Mouse (Mus musculus): ENCODE results near the gene Babam2. TPM values are rescaled to one million over a fixed set of nuclear protein-coding genes. Genes with fewer than 3 reads are reported as not detected.

Gene Babam2
- polyA plus RNA-seq, 1 experiment from 2014 or later, result 32.3 TPM

DNA sequence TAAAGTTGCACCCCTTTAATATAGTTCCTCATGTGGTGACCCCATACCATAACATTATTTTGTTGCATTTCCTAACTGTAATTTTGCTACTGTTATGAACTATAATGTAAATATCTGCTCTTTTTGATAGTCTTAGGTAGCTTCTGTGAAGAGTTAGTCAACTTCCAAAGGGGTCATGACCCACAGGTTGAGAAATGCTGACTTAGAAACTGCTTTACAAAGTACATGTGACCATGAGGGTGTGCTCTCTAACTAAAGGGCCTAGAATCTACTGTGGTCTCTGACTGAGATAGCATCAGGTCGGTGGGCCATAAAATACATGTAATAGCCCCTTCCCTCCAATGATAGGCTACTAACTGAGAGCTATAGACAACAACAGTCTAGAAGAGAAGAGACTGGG lies 19.5 kb upstream of the Babam2 start:
- Histone ChIP-seq H3K27ac (ENCODE audit: low read depth, low read length) (no peak overlapping the region), H3K9ac (ENCODE audit: low read length) (no peak overlapping the region), H3K9me3 (replicated peaks; ENCODE audit: control insufficient read depth, low read length) (no peaks in the 10 kb centered on the region), H3K27me3 (replicated peaks; ENCODE audit: control insufficient read depth, insufficient read depth, low read length) (no peaks in the 10 kb centered on the region), H3K36me3 (ENCODE audit: control insufficient read depth, insufficient read depth, low read length) (no peaks in the 10 kb centered on the region), H3K4me2 (ENCODE audit: low read length) (no peak overlapping the region), H3K4me1 (ENCODE audit: control insufficient read depth, insufficient read depth, low read length) (no peaks in the 10 kb centered on the region), H3K4me3 (ENCODE audit: low read depth, low read length) (no peak overlapping the region)
- 97% methylated on average over 1 of the region's 1 CpGs for WGBS
- ATAC-seq, result no peak
- no peak for DNase-seq (ENCODE audit: low spot score)

DNA sequence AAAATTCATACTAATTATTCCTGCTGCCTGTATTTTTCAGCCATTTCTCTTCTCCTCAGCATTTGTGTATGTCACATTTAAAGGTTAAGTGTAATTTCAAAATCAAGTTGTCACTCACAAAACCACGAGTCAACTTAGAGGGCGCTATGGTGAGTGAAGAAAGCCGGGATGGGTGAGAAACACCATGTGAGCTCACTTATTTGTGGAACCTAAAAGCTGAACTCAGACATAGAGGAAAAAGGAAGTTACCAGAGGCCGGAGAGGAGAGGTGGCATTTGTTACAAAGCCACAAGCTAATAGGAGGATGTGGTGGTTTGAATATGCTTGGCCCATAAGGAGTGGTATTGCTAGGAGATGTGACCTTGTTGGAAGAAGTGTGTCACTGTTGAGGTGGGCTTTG lies 17.3 kb upstream of the Babam2 start:
- 83% methylated on average over 4 of the region's 4 CpGs for WGBS

DNA sequence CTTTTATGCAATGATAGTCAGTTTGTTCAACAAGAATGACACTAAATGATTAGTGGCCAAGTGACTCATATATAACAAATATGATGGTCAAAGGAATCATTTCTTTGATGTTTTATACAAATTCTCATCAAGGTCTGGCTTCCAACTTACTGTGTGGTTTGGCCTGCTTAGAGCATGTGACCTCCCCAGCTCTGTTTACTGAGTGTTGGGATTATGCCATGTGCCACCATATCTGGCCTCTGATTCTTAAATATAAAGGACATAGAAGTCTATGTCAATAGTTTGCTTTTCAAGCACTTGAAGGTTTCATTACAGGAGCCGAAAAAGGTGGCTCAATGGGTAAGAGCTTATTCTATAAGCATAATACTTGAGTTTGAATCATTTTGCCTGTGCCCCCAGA lies 15.2 kb upstream of the Babam2 start:
- no peak overlapping the region for H3K4me3 ChIP-seq (ENCODE audit: low read depth, low read length)
- no peak overlapping the region for H3K9ac ChIP-seq (ENCODE audit: low read length)
- DNase-seq (ENCODE audit: low spot score), result no peak
- H3K27ac ChIP-seq (ENCODE audit: low read depth, low read length), result no peak overlapping the region
- no peak overlapping the region for H3K4me2 ChIP-seq (ENCODE audit: low read length)
- 88% methylated on average over 1 of the region's 1 CpGs for WGBS
- no peaks in the 10 kb centered on the region for H3K36me3 ChIP-seq (ENCODE audit: control insufficient read depth, insufficient read depth, low read length)
- ATAC-seq, result no peak
- H3K27me3 ChIP-seq (replicated peaks; ENCODE audit: control insufficient read depth, insufficient read depth, low read length), result no peaks in the 10 kb centered on the region
- H3K4me1 ChIP-seq (ENCODE audit: control insufficient read depth, insufficient read depth, low read length), result no peaks in the 10 kb centered on the region
- H3K9me3 ChIP-seq (replicated peaks; ENCODE audit: control insufficient read depth, low read length), result no peaks in the 10 kb centered on the region

More for the DNA sequence above, 17.3 kb upstream of the Babam2 start:
- DNase-seq (ENCODE audit: low spot score) (no peak), ATAC-seq (no peak)
- Histone ChIP-seq H3K27me3 (replicated peaks; ENCODE audit: control insufficient read depth, insufficient read depth, low read length) (no peaks in the 10 kb centered on the region), H3K4me1 (ENCODE audit: control insufficient read depth, insufficient read depth, low read length) (no peaks in the 10 kb centered on the region), H3K4me3 (ENCODE audit: low read depth, low read length) (no peak overlapping the region), H3K9ac (ENCODE audit: low read length) (no peak overlapping the region), H3K4me2 (ENCODE audit: low read length) (no peak overlapping the region), H3K27ac (ENCODE audit: low read depth, low read length) (no peak overlapping the region), H3K9me3 (replicated peaks; ENCODE audit: control insufficient read depth, low read length) (no peaks in the 10 kb centered on the region), H3K36me3 (ENCODE audit: control insufficient read depth, insufficient read depth, low read length) (no peaks in the 10 kb centered on the region)

DNA sequence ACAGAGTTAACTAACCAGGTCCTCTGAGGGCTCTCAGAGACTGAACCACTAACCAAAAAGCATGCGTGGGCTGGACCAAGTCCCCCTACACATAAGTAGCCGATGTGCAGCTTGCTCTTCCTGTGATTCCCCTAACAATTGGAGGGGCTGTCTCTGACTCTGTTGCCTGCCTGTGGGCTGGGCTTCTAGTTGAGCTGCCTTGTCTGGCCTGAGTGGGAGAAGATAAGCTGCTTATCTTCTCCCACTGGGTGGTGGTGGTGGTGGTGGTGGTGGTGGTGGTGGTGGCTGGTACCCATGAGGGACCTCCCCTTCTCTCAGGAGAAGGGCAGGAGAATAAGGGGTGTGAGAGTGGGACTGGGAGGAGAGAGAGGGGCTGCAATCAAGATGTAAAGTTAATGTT lies 11.4 kb upstream of the Babam2 start:
- no peak for ATAC-seq

DNA sequence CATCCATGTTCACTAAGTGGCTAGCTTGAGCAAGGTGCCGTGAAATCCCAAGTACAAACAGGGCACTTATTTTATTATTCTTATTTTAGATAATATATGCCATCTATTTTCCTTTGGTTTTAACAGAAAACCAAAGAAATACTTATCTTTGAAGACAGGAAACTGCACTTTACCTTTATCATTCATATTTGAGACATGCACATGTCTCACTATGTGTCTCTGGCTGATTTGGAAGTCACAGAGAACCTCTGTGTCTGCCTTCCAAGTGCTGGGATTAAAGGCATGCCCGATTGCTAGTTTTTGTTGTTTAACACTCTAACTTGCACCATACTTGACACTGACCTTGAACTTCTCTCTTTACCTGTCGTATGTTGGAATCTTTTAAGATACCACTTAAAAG lies 9.5 kb upstream of the Babam2 start:
- DNase-seq (ENCODE audit: low spot score) (no peak), ATAC-seq (no peak)
- Histone ChIP-seq H3K4me3 (ENCODE audit: low read depth, low read length) (no peak overlapping the region), H3K36me3 (ENCODE audit: control insufficient read depth, insufficient read depth, low read length) (no peaks in the 10 kb centered on the region), H3K9ac (ENCODE audit: low read length) (no peak overlapping the region), H3K4me1 (ENCODE audit: control insufficient read depth, insufficient read depth, low read length) (no peaks in the 10 kb centered on the region), H3K4me2 (ENCODE audit: low read length) (no peak overlapping the region), H3K27me3 (replicated peaks; ENCODE audit: control insufficient read depth, insufficient read depth, low read length) (no peaks in the 10 kb centered on the region), H3K27ac (ENCODE audit: low read depth, low read length) (no peak overlapping the region), H3K9me3 (replicated peaks; ENCODE audit: control insufficient read depth, low read length) (no peaks in the 10 kb centered on the region)
- WGBS, result 89% methylated on average over 3 of the region's 3 CpGs

More for the DNA sequence above, 11.4 kb upstream of the Babam2 start:
- Histone ChIP-seq H3K36me3 (ENCODE audit: control insufficient read depth, insufficient read depth, low read length) (no peaks in the 10 kb centered on the region), H3K27me3 (replicated peaks; ENCODE audit: control insufficient read depth, insufficient read depth, low read length) (no peaks in the 10 kb centered on the region), H3K4me1 (ENCODE audit: control insufficient read depth, insufficient read depth, low read length) (no peaks in the 10 kb centered on the region), H3K4me2 (ENCODE audit: low read length) (no peak overlapping the region), H3K27ac (ENCODE audit: low read depth, low read length) (no peak overlapping the region), H3K9me3 (replicated peaks; ENCODE audit: control insufficient read depth, low read length) (no peaks in the 10 kb centered on the region), H3K4me3 (ENCODE audit: low read depth, low read length) (no peak overlapping the region), H3K9ac (ENCODE audit: low read length) (no peak overlapping the region)
- 34% methylated on average over 2 of the region's 2 CpGs for WGBS
- DNase-seq (ENCODE audit: low spot score), result no peak

DNA sequence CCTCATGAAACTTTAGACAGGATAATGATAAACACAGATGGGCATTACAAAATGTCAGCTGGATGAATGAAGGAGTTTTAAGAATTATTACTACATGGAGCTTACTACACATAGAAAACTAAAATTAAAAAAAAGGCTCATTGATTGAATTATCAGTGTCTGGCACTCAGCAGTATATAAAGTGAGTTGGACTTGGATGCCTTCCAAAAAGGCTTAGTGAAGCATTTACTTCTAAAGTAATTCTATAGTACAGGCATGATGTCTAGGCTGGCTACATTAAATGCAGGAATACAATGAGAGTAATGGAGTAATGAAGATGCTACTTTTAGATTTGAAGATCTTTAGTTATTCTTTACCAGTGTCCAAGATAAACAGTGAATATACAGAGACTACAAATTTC lies 4.3 kb upstream of the Babam2 start:
- Histone ChIP-seq H3K4me3 (ENCODE audit: low read depth, low read length) (no peak overlapping the region), H3K9me3 (replicated peaks; ENCODE audit: control insufficient read depth, low read length) (no peaks in the 10 kb centered on the region), H3K4me1 (ENCODE audit: control insufficient read depth, insufficient read depth, low read length) (peaks cover 4% of the 10 kb centered on the region), H3K4me2 (ENCODE audit: low read length) (no peak overlapping the region), H3K36me3 (ENCODE audit: control insufficient read depth, insufficient read depth, low read length) (no peaks in the 10 kb centered on the region), H3K27me3 (replicated peaks; ENCODE audit: control insufficient read depth, insufficient read depth, low read length) (no peaks in the 10 kb centered on the region), H3K9ac (ENCODE audit: low read length) (no peak overlapping the region), H3K27ac (ENCODE audit: low read depth, low read length) (no peak overlapping the region)
- no peak for ATAC-seq
- DNase-seq (ENCODE audit: low spot score), result no peak

DNA sequence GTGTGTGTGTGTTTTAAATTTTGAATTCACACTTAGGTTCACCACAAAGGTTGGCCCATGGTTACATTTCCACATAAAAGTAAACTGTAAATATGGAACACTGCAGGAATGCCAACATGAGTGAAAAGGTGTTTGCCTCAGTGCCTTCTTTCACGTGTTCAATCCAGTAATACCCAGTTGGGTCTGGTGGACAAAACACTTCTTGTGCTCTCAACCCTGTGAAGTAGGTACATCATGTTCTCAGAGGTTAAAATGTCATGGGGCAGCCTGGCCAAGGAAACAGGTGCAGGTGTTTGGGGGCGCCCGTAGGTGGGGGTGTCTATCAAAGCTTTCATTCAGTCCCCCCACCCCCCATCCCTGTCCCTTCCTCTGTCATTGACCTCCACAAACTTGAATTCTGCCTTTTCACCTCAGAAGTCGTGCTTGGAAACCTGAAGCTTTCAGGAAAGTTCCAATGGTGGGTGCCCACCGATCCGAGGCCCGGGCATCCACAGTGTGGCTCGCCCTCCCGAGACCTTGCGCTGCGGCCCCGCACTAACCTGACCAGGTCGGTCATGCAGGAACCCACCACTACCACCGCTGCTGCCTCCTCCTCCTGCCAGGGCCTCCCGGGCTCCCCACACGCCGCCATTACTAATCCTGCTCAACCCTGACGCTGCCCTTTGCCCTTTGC lies 377 bp upstream of the Babam2 start, which contains the start of gene Rbks:
Gene Rbks (minus strand): TSS at position 657 of the 673 bp plus-strand sequence.
- WGBS, result 8% methylated on average over 18 of the region's 18 CpGs
- DNase-seq (ENCODE audit: low spot score), result no peak
- H3K4me2 ChIP-seq (ENCODE audit: low read length), result peak within 1 kb of the TSS; percentile 81
- H3K27ac ChIP-seq (ENCODE audit: low read depth, low read length), result peak within 1 kb of the TSS; percentile 89
- peak within 1 kb of the TSS; percentile 88 for H3K9ac ChIP-seq (ENCODE audit: low read length)
- H3K9me3 ChIP-seq (replicated peaks; ENCODE audit: control insufficient read depth, low read length), result no peaks in the 10 kb centered on the region
- H3K4me1 ChIP-seq (ENCODE audit: control insufficient read depth, insufficient read depth, low read length), result peaks cover 4% of the 10 kb centered on the region
- ATAC-seq, result peak; percentile 58
- H3K4me3 ChIP-seq (ENCODE audit: low read depth, low read length), result peak within 1 kb of the TSS; percentile 77
- no peaks in the 10 kb centered on the region for H3K27me3 ChIP-seq (replicated peaks; ENCODE audit: control insufficient read depth, insufficient read depth, low read length)
- no peaks in the 10 kb centered on the region for H3K36me3 ChIP-seq (ENCODE audit: control insufficient read depth, insufficient read depth, low read length)

DNA sequence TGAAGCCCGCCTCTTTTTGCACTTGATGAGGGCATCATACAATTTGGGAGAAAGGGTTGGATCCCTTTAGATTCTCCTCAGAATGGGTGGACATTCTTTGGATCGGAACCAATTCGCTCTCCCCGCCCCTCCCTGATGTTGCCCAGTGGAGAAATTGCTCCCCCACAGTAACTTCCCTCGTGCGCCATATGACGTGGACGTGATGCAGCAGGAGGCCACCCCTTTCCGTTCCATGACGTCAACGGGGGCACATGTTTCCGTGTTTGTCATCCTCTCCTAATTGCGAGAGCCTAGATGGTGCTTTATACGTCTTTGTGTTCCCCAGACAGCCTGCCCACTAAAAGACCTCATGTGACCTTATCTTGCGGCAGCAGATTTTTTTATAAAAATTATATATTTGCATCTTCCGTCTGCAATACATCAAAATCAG lies 828 bp downstream of the Babam2 start:
- Histone ChIP-seq H3K27me3 (replicated peaks; ENCODE audit: control insufficient read depth, insufficient read depth, low read length) (no peaks in the 10 kb centered on the region), H3K4me3 (ENCODE audit: low read depth, low read length) (peak overlapping the region; percentile 77), H3K9ac (ENCODE audit: low read length) (peak overlapping the region; percentile 88), H3K9me3 (replicated peaks; ENCODE audit: control insufficient read depth, low read length) (no peaks in the 10 kb centered on the region), H3K27ac (ENCODE audit: low read depth, low read length) (peak overlapping the region; percentile 89), H3K36me3 (ENCODE audit: control insufficient read depth, insufficient read depth, low read length) (peaks cover 2% of the 10 kb centered on the region; the same call in 1 of the 2 replicates), H3K4me1 (ENCODE audit: control insufficient read depth, insufficient read depth, low read length) (peaks cover 4% of the 10 kb centered on the region), H3K4me2 (ENCODE audit: low read length) (peak overlapping the region; percentile 81)
- ATAC-seq (peak; percentile 83), DNase-seq (ENCODE audit: low spot score) (peak; percentile 93)
- WGBS, result 4% methylated on average over 16 of the region's 16 CpGs

DNA sequence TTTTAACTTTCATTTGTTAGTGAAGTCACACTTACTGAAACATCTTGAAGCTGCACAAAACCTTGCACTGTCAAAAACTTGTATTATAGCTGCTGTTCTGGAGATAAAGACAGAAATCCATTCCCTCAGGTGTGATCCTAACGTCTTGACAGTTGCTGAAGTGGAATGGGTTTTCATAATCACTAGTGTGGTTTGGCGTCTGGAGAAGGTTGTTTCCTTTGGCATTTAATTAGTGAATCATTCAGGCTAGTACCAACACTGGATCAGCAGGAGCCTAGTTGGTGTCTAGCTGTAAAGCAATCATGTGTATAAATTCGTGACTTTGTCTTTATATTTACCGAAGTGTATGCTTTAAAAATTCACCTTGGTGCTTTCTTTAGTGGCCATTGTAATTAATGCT lies 1.4 kb downstream of the Babam2 start:
- peaks cover 3% of the 10 kb centered on the region; the same call in 1 of the 2 replicates for H3K36me3 ChIP-seq (ENCODE audit: control insufficient read depth, insufficient read depth, low read length)
- no peaks in the 10 kb centered on the region for H3K27me3 ChIP-seq (replicated peaks; ENCODE audit: control insufficient read depth, insufficient read depth, low read length)
- no peak overlapping the region for H3K4me3 ChIP-seq (ENCODE audit: low read depth, low read length)
- peak overlapping the region; percentile 81; the same call in 1 of the 2 replicates for H3K4me2 ChIP-seq (ENCODE audit: low read length)
- WGBS, result 25% methylated on average over 4 of the region's 4 CpGs
- peaks cover 4% of the 10 kb centered on the region for H3K4me1 ChIP-seq (ENCODE audit: control insufficient read depth, insufficient read depth, low read length)
- H3K27ac ChIP-seq (ENCODE audit: low read depth, low read length), result no peak overlapping the region
- ATAC-seq (no peak), DNase-seq (ENCODE audit: low spot score) (no peak)
- no peaks in the 10 kb centered on the region for H3K9me3 ChIP-seq (replicated peaks; ENCODE audit: control insufficient read depth, low read length)
- no peak overlapping the region; the same call in 1 of the 2 replicates for H3K9ac ChIP-seq (ENCODE audit: low read length)

All from forebrain, embryonic 14.5 days (tissue).